Mouse (Mus musculus) heart, embryonic 13.5 days (tissue): ENCODE data around the gene Olfr1373. TPM values are rescaled to one million over a fixed set of nuclear protein-coding genes. Genes with fewer than 3 reads are reported as not detected.

Experiments
- ATAC-seq: fragments of 200-750 bp; cut with Nextera tagmentation; 2 replicates; pipeline ENCODE4 v1.8.0; 2017; ENCODE audit warnings: moderate TSS enrichment; ENCODE audit not compliant: insufficient number of reproducible peaks, low FRiP score, low TSS enrichment; ENCODE audit errors: extremely low read depth
- H3K27ac ChIP-seq: fragments of 300-500 bp; sonication (generic); replicated peaks from 2 replicates; pipeline ENCODE4 v1.5.1; 2015; ENCODE audit warnings: moderate library complexity, mild to moderate bottlenecking, inconsistent platforms
- H3K27me3 ChIP-seq: fragments of 300-500 bp; sonication (generic); replicated peaks from 2 replicates; pipeline ENCODE4 v1.6.1; 2015; ENCODE audit warnings: mild to moderate bottlenecking, inconsistent platforms
- H3K36me3 ChIP-seq: fragments of 300-500 bp; sonication (generic); 2 replicates; pipeline ENCODE4 v1.6.1; 2015; ENCODE audit warnings: mild to moderate bottlenecking, inconsistent platforms
- H3K4me1 ChIP-seq: fragments of 300-500 bp; sonication (generic); 2 replicates; pipeline ENCODE4 v1.6.1; 2015; ENCODE audit warnings: inconsistent platforms
- H3K4me2 ChIP-seq: fragments of 300-500 bp; sonication (generic); 2 replicates; pipeline ENCODE4 v1.6.1; 2015; ENCODE audit warnings: inconsistent platforms, mild to moderate bottlenecking, moderate library complexity
- H3K4me3 ChIP-seq: fragments of 300-500 bp; sonication (generic); 2 replicates; pipeline ENCODE4 v1.5.1; 2015; ENCODE audit warnings: moderate library complexity, mild to moderate bottlenecking, inconsistent platforms
- H3K9ac ChIP-seq: fragments of 300-500 bp; sonication (generic); 2 replicates; pipeline ENCODE4 v1.6.1; 2015; ENCODE audit warnings: inconsistent platforms, mild to moderate bottlenecking, moderate library complexity
- H3K9me3 ChIP-seq: fragments of 300-500 bp; sonication (generic); 2 replicates; pipeline ENCODE4 v1.6.1; 2016; ENCODE audit warnings: inconsistent platforms
- WGBS: fragments of 180-500 bp; shearing (Covaris S2); methylation state at CpG from one replicate; pipeline ENCODE4 v1.1.7; 2015; ENCODE audit warnings: mixed read lengths; 5-methylcytosine and 5-hydroxymethylcytosine counted together
- microRNA-seq: library from miRNA; unstranded; fragments of <30 nt; microRNA quantifications from one replicate; pipeline ENCODE4, GENCODE M21; 2016
- polyA plus RNA-seq: library from polyadenylated mRNA; unstranded; fragments of >200 nt; fragmentation: Nextera tagmentation; extraction: Ambion mirVana; gene quantifications from 2 replicates; pipeline ENCODE4 v1.2.1, GENCODE M21; 2015

Gene Olfr1373
- polyA plus RNA-seq, 1 experiment from 2014 or later: not detected

GRCm38 (mm10) chr11:52106037-52106436 is 39.3 kb downstream of the Olfr1373 start:
- Histone ChIP-seq H3K4me2 (peak overlapping the region; percentile 20), H3K27me3 (no peaks in the 10 kb centered on the region), H3K9ac (peak overlapping the region; percentile 29), H3K9me3 (no peaks in the 10 kb centered on the region), H3K4me1 (peaks cover 60% of the 10 kb centered on the region), H3K36me3 (no peaks in the 10 kb centered on the region; the same call in 1 of the 2 replicates), H3K27ac (peak overlapping the region; percentile 61), H3K4me3 (no peak overlapping the region)
- no peak for ATAC-seq
- WGBS: 88% methylated on average over 2 of the region's 2 CpGs

- Histone ChIP-seq H3K4me3 (no peak overlapping the region), H3K36me3 (peaks cover 2% of the 10 kb centered on the region; the same call in 1 of the 2 replicates), H3K4me2 (peak overlapping the region; percentile 20), H3K27ac (peak overlapping the region; percentile 61), H3K9ac (0 out of 2 replicates have a peak overlapping the region, but pooled peaks have one; percentile 29), H3K9me3 (no peaks in the 10 kb centered on the region), H3K27me3 (no peaks in the 10 kb centered on the region), H3K4me1 (peaks cover 64% of the 10 kb centered on the region)
- ATAC-seq: no peak
These were observed 39.8 kb downstream of the Olfr1373 start for GRCm38 (mm10) chr11:52105503-52105902.

DNA sequence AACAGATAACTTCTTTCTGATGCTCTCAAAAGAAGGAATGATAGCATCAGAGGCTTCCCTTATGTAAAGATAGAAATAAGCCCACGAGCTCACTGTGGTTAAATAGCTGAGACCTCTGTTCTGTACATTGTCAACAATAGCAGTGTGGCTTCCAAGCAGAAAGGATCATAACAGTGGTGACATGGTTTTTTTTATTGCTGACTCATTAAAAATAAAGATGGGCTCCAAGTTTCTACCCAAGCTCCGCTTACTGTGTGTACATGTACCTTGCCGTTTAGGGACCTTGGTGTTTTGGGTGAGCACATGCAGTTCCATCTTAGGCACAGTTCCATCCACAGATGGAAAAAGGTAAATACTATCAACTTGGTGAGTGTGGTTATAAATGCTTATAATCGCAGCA is 42.4 kb downstream of the Olfr1373 start:
- Histone ChIP-seq H3K4me2 (peak overlapping the region; percentile 23), H3K9ac (no peak overlapping the region), H3K4me3 (no peak overlapping the region), H3K9me3 (no peaks in the 10 kb centered on the region), H3K27me3 (no peaks in the 10 kb centered on the region), H3K4me1 (peaks cover 65% of the 10 kb centered on the region), H3K27ac (no peak overlapping the region), H3K36me3 (peaks cover 3% of the 10 kb centered on the region; the same call in 1 of the 2 replicates)
- WGBS: 77% methylated on average over 4 of the region's 4 CpGs
- no peak for ATAC-seq

DNA sequence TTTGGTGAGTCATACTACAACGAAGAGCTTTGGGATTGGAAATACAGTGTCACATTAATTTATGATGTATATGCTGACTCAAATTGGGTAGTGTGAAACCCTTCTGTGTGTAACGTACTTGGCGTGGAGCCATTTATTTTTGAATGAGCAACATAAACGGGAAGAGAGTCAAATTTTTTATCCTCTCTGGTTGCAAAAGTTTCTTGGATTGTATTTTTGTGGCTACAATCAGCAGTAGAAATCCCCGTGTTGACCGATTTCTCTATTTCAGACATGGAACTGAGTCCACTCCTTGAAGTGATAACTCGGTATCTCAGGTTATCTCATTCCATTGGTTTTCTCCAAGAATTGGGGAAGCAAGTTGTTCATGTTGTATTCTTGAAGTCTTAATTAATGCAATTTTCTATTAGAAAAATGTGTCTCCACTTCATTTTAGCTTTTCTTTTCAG is 45.5 kb downstream of the Olfr1373 start:
- Histone ChIP-seq H3K4me2 (peak overlapping the region; percentile 97), H3K36me3 (peaks cover 3% of the 10 kb centered on the region; the same call in 1 of the 2 replicates), H3K9ac (peak overlapping the region; percentile 100), H3K4me1 (peaks cover 60% of the 10 kb centered on the region), H3K27ac (peak overlapping the region; percentile 100), H3K27me3 (no peaks in the 10 kb centered on the region), H3K4me3 (peak overlapping the region; percentile 77), H3K9me3 (no peaks in the 10 kb centered on the region)
- 2% methylated on average over 7 of the region's 7 CpGs for WGBS
- ATAC-seq: no peak

DNA sequence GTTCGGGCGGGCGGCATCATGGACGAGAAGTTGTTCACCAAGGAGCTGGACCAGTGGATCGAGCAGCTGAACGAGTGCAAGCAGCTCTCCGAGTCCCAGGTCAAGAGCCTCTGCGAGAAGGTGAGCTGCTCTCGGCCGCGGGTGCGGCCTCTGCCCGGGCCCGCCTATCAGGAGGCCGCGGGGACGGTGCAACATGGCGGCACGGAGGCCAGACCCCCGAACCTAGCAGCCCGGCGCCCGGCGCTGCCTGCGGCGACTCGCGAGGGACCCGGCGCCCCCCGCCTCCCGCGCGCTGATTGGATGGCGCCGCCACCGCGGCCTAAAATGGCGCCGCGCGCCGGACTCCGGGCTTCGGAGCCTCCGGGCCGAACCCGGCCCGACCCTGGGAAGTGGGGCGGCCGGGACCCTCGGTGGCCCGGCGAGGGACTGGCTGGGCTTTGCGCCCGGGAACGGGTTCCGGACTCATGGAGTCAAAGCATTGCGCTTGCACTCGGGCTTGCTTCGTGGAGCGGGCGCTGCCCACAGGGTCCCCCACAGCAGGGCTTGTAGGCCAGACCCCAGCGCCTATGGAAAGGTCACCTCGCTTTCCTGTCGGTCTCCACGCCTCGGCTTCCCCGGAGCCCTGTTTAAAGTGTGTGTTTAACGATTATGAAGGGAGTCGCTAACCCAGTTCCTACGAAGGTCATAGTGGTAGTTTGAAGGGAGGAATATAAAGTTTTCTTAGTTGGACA is 46.1 kb downstream of the Olfr1373 start:
- WGBS: under 1% methylated on average over 70 of the region's 72 CpGs
- peak; percentile 72 for ATAC-seq
- H3K4me3 ChIP-seq: peak overlapping the region; percentile 77

DNA sequence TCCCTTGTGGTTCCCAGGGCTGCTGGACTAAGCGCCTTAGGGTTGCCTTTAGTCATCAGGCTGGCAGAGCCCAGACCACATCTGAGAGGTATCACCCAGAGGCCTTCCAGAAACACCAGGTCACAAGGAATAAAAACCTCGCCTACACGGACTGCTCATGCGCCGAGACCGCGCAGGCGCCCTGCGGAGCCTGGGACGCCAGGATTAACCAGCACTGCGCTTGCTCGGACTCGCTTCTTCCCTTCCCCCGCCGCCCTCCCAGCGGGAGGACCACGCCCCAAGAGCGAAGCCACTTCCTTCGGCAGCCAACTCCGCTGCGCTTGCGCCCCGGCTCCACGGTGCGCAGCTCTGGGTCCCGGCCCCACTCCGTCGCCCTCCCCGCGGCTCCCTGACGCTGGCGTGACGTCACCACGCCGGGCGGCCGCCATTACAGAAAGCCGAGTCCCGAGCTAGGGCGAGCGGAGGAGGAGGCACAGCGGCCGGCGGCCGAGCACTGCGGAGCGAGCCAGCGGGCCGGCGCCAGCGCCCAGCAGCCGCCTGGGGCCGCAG is 46.9 kb downstream of the Olfr1373 start, which contains the start of gene Ppp2ca:
Gene Ppp2ca (plus strand): TSS at position 284 of the 549 bp plus-strand sequence.
- under 1% methylated on average over 53 of the region's 53 CpGs for WGBS
- peak within 1 kb of the TSS; percentile 97 for H3K4me2 ChIP-seq

More for the DNA sequence above, 46.1 kb downstream of the Olfr1373 start:
- Histone ChIP-seq H3K27ac (peak overlapping the region; percentile 100), H3K4me1 (peaks cover 54% of the 10 kb centered on the region), H3K4me2 (peak overlapping the region; percentile 97), H3K36me3 (peaks cover 3% of the 10 kb centered on the region; the same call in 1 of the 2 replicates), H3K9ac (peak overlapping the region; percentile 100), H3K27me3 (no peaks in the 10 kb centered on the region), H3K9me3 (no peaks in the 10 kb centered on the region)

DNA sequence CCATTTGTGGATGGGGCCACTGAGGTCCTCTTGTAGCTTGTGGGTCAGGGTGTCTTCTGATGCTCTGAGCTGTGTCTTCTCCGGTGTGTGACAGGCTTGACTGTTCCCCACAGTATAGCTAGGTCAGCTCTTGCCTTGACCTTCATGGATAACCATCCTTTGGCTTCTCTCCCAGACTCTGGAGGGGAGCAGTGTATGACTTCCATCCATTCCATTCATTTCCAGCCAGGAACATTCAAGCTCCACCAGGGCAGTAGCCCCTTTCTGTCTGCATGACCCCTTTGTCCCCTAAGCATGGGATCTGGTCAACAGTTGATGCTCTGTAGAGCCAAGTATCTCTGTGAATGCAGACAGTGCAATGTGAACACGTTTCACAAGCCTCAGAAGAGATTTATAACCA is 47.7 kb downstream of the Olfr1373 start:
- peaks cover 3% of the 10 kb centered on the region; the same call in 1 of the 2 replicates for H3K36me3 ChIP-seq
- H3K27me3 ChIP-seq: no peaks in the 10 kb centered on the region
- H3K27ac ChIP-seq: peak overlapping the region; percentile 100
- WGBS: 73% methylated on average over 2 of the region's 2 CpGs
- H3K9me3 ChIP-seq: no peaks in the 10 kb centered on the region
- peak overlapping the region; percentile 83 for H3K9ac ChIP-seq
- H3K4me2 ChIP-seq: peak overlapping the region; percentile 97
- H3K4me3 ChIP-seq: peak overlapping the region; percentile 77
- ATAC-seq: no peak
- peaks cover 38% of the 10 kb centered on the region for H3K4me1 ChIP-seq

More for the DNA sequence above, 46.9 kb downstream of the Olfr1373 start, which contains the start of gene Ppp2ca:
- peak; percentile 95 for ATAC-seq
- peak within 1 kb of the TSS; percentile 100 for H3K27ac ChIP-seq
- no peaks in the 10 kb centered on the region for H3K27me3 ChIP-seq
- no peaks in the 10 kb centered on the region for H3K9me3 ChIP-seq
- peaks cover 46% of the 10 kb centered on the region for H3K4me1 ChIP-seq
- peak within 1 kb of the TSS; percentile 77 for H3K4me3 ChIP-seq
- peaks cover 3% of the 10 kb centered on the region; the same call in 1 of the 2 replicates for H3K36me3 ChIP-seq
- H3K9ac ChIP-seq: peak within 1 kb of the TSS; percentile 100

DNA sequence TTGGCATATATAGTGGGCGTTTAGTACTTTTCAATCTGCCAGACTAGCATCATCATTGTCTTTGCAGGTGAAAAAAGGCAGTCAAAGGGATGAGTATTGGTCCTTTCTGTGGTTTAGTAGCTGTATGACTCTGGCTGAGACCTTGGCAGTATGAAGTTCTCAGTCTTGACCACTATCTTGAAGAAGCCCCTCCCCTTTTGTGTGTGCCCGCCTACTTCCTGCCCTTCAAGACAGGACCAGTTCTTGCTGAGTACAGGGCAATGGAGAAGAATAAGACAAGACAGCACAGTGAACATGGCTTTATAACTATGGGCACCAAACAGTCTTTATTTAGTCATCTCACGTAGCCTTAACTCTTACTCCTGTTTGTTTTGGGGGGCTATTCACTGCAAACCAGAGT is 48.3 kb downstream of the Olfr1373 start:
- H3K4me2 ChIP-seq: 0 out of 2 replicates have a peak overlapping the region, but pooled peaks have one; percentile 97
- peaks cover 32% of the 10 kb centered on the region for H3K4me1 ChIP-seq
- H3K9me3 ChIP-seq: no peaks in the 10 kb centered on the region
- no peaks in the 10 kb centered on the region for H3K27me3 ChIP-seq
- WGBS: 63% methylated on average over 3 of the region's 3 CpGs
- H3K4me3 ChIP-seq: no peak overlapping the region
- ATAC-seq: no peak
- no peak overlapping the region for H3K9ac ChIP-seq
- peaks cover 3% of the 10 kb centered on the region; the same call in 1 of the 2 replicates for H3K36me3 ChIP-seq
- H3K27ac ChIP-seq: no peak overlapping the region

Small RNA genes lying within 50 kb of the gene (microRNA-seq; reads per million reads assigned to microRNA genes)
- gene Gm24157 (not detected), gene Mir3061 (25.7 reads per million, percentile 38 among the genes with 10 or more reads in this experiment)

Other genes with a start within 250 kb of the Olfr1373 start
- gene Cdkn2aipnl, start 177.9 kb downstream of the Olfr1373 start, polyA plus RNA-seq: 63.8 and 71.9 TPM in 2 replicates
- gene Ube2b, start 144.8 kb downstream of the Olfr1373 start, polyA plus RNA-seq: 246 and 268 TPM in 2 replicates
- gene Cdkl3, start 141.3 kb downstream of the Olfr1373 start, polyA plus RNA-seq: 6.5 and 7.8 TPM in 2 replicates
- gene Ppp2ca, start 46.8 kb downstream of the Olfr1373 start, polyA plus RNA-seq: 64.2 and 68.9 TPM in 2 replicates
- not detected in 2 replicates for gene Olfr1371, start 68.5 kb upstream of the Olfr1373 start, polyA plus RNA-seq
- gene Skp1a, start 86.5 kb upstream of the Olfr1373 start, polyA plus RNA-seq: 467 and 522 TPM in 2 replicates
- gene Tcf7, start 137.5 kb upstream of the Olfr1373 start, polyA plus RNA-seq: 3.5 and 4.3 TPM in 2 replicates
- 414 and 452 TPM in 2 replicates for gene Vdac1, start 215.3 kb upstream of the Olfr1373 start, polyA plus RNA-seq